Mouse (Mus musculus): Measurements from ENCODE around the gene Slc9a8.

- TF ChIP-seq POLR2A (IDR thresholded peaks at IDR 0.05; ENCODE audit: insufficient read length, low read depth) (no peak), CEBPB (IDR thresholded peaks at IDR 0.05; ENCODE audit: insufficient read depth, poor library complexity, severe bottlenecking) (no peak), MAX (IDR thresholded peaks at IDR 0.05; ENCODE audit: low read depth) (no peak), MYOD1 (IDR thresholded peaks at IDR 0.05; ENCODE audit: control insufficient read depth in 1 of 3, insufficient read length in 2 of 3, low read depth in 2 of 3) (no peak), E2F4 (IDR thresholded peaks at IDR 0.05; ENCODE audit: insufficient read depth) (no peak), REST (IDR thresholded peaks at IDR 0.05; ENCODE audit: insufficient read depth, insufficient read length) (no peak), TCF12 (IDR thresholded peaks at IDR 0.05; ENCODE audit: insufficient read depth, poor library complexity, severe bottlenecking) (no peak)
Observed at GRCm38 (mm10) chr2:167423031-167423611, 1.6 kb downstream of the Slc9a8 start.

Measured in myocyte (in vitro differentiated cells).